Mouse (Mus musculus) T-helper 2 cell (primary cell): ENCODE data around the gene Hnrnpr.

ENCODE experiments used
- in situ Hi-C: fragments of 300-600 bp; cut with MboI, MseI; formaldehyde crosslinking; loops from one replicate; pipeline ENCODE4 v1.15.1; 2025; ENCODE audit warnings: high pct_unique_total_duplicates

Gene Hnrnpr

DNA sequence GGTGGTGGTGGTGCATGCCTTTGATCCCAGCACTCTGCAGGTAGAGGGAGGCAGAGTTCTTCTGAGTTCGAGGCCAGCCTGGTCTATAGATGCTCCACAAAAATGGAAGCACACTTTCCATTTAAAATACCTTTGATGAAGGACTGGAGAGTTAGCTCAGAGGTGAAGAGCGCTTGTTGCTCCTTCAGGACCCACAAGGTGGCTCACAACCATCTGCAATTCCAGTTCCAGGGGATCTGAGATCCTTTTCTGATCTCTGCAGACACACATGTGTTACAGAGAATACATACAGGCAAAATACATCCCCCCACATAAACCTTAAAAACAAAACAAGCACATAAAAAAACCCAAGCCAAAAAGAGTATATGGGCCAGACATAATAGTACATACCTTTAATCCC lies 2.4 kb upstream of the Hnrnpr start:
- in situ Hi-C loops = no loop called here

- in situ Hi-C loops = no loop called here
Observed at GRCm38 (mm10) chr4:136309780-136310179, 962 bp upstream of the Hnrnpr start.

DNA sequence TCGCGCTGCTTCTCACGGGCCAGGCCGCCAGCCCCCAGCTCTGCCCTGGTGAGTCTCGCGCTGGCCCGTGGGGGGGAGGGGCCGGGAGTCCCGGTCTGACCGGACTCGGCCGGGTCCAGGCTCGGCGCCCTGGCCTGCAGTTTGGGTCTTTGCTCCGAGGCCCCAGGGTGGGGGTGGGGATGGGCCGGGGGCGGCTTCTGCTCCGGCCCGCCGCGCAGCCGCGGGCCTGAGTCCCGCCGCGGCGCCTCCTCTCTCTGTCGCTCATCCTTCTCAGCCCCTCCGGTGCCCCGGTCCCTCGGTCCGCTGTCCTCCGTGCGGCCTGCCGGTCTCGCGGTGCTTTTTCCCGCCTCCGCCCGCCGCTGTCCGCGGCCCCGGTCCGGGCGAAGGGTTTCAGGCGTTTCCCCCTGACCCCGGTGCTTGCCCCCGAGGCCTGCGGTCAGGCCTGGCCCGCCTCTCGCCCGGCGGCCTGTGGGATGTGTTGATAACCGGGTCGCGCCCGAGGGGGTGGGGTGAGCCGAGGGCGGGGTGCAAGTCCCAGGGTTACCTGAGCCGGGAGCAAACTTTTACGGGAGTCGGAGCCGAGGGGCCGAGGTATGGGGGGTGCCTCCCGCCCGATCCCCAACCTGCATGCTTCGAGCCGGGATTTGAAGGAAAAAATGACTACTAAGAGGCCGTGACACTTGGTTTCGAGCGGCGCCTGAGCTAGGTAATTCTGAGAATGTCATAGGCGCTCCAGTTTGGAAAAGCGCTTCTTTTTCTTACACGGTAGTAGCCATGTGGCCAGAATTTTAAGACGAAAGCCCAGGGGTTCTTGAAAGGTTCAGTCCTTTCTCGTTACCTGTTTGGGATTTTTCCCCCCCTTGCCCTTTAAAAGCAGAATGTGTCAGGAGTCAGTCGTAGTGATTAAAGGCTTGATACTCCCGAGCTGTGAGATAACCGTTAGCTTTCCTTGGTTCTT lies 579 bp downstream of the Hnrnpr start:
- in situ Hi-C loops = no loop called here

DNA sequence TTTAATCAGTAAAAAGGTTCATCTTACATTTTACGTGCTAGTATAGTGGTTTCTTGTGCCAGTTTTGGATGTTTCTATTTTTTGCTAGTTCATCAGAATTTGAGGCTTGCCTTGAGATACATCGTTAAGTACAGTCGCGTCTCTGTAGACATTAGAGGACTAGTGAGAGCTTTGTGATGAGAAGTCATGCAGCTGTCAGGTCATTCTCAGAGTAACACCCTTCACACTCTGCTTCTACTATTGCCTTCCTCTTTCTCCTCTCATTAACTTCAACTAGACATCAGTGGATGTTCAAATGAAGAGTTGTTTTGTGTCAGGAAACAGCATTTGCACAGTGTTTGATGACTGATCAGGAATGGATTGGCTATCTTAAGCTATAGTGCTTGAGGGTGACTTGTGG lies 1.9 kb downstream of the Hnrnpr start:
- in situ Hi-C loops = no loop called here

DNA sequence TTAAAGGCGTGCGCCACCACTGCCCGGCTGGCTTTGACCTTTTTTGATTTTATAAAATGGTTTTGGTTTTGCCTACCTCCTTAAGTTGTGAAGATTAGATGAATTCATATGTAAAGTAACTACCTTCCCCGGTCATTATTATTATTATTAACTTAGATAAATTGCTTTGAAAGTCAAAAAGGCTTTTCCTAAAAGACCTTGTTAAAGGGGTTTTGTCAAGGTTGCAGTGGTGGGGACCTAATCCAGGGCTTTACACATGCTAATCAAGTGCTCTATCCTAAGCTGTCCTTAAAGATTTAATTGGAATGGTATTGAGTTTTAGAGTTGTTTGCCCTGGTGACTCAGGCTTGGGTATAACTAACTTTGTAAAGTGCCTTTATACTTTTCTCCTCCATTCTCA lies 6.9 kb downstream of the Hnrnpr start:
- in situ Hi-C loops = no loop called here

DNA sequence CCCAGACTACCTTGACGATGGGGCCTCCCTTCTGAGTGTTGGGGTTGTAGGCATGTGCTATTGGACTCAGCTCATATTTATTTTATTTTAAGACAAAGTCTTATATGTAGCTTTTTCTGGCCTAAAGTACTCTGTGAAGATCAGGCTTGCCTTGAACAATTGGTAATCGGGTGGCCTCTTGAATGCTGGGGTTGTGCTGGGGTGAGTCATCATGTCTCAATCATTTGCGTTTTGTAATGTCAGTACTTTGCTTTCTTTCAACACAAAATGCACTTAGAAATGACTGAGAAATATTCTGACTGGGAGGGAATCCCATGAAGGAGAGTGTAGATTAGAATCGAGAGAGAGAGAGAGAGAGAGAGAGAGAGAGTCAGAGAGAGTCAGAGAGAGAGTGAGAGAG lies 9.3 kb downstream of the Hnrnpr start:
- in situ Hi-C loops = no loop called here

DNA sequence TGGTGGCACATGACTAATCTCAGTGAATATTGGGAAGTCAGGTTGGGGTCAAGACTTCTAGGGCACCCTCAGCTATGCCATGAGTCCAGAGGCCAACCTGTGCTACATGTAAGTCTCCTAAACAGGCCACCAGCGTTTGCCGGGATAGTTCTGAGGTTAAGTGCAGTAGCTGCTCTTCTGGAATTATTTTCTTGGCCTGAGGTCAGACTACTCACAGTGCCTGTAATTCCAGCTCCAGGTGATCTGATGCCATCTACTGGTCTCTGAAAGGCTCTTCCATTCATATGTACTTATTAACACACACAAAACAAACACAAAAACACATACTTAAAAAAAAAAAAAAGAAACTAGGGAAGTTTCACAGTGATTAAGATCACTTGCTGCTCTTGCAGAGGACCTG lies 13.5 kb downstream of the Hnrnpr start:
- in situ Hi-C loops = no loop called here

DNA sequence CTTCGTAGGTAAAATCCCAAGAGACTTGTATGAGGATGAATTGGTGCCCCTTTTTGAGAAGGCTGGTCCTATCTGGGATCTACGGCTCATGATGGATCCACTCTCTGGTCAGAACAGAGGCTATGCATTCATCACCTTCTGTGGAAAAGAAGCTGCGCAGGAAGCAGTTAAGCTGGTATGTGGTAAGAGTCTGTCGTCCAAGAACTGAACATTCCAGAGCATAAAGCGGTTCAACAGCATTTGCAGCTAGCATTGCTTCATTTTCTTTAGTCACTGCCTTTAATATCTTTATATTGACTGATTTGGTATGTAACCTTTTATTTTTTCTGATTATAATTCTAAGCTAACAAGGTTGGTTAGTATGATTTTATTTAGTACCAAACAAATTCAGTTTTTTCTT lies 16.5 kb downstream of the Hnrnpr start:
- in situ Hi-C loops = no loop called here

- in situ Hi-C loops = no loop called here
Observed at GRCm38 (mm10) chr4:136328115-136328514, 17.4 kb downstream of the Hnrnpr start.

GRCm38 (mm10) chr4:136331709-136332108 lies 21.0 kb downstream of the Hnrnpr start:
- in situ Hi-C loops = no loop called here

- in situ Hi-C loops = no loop called here
Observed at GRCm38 (mm10) chr4:136333191-136333590, 22.4 kb downstream of the Hnrnpr start.

DNA sequence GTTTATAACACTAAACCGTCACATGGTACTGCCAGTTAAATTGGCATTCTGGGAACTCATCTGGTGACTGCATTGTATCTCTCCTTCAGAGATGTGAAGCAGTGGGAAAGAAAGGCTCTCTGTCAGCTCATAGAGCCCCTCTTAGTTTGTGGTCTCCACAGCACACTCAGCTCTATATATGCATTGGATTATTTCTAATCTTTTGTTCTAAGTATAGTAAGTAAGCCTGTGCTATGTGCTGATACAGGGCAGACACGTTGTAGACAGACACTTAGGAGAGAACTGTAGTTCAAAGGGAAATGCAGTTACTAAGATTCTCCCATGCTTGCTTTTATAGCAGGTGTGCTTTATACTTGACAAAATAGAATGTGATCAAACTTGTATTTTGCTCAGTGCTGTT lies 24.3 kb downstream of the Hnrnpr start:
- in situ Hi-C loops = no loop called here

DNA sequence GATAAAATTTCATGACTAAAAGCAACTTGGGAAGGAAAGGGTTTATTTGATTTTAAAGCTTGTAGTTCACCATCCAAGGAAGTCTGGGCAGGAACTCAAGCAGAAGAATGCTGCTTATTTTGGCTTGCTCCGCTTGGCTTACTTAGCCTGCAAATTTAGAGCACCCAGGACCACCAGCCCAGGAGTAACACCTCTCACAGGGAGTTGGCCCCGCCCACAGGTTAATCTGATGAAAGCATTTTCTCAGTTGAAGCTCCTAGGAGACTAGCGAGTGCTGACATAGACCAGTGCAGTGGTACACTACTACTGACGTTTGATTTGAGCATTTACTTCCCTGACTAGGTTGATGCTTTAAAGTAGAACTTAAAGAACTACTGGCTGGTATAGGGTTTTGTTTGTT lies 26.4 kb downstream of the Hnrnpr start:
- in situ Hi-C loops = no loop called here

- in situ Hi-C loops = no loop called here
Observed at GRCm38 (mm10) chr4:136349616-136350015, 38.9 kb downstream of the Hnrnpr start.

GRCm38 (mm10) chr4:136357026-136357425 lies 46.3 kb downstream of the Hnrnpr start:
- in situ Hi-C loops = no loop called here

DNA sequence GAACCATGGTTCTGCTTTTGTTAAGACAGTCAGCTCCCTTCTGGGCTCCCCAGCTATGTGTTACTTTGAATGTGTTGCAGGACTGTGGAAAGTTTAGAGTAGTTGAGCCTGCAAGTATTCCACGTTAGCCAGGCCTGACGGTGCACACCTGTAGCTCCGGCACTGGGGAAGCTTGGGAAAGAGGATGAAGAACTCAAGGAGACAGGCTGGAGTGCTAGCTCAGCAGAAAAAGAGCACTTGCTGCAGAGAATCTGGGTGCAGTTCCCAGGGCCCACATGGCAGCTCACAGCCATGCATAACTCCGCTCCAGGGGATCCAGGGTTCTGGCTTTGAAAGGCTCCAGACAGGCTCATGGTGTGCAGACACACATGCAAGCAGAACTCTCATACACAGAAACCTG lies 46.7 kb downstream of the Hnrnpr start:
- in situ Hi-C loops = no loop called here

GRCm38 (mm10) chr4:136367856-136368255 lies 57.1 kb downstream of the Hnrnpr start:
- in situ Hi-C loops = no loop called here

DNA sequence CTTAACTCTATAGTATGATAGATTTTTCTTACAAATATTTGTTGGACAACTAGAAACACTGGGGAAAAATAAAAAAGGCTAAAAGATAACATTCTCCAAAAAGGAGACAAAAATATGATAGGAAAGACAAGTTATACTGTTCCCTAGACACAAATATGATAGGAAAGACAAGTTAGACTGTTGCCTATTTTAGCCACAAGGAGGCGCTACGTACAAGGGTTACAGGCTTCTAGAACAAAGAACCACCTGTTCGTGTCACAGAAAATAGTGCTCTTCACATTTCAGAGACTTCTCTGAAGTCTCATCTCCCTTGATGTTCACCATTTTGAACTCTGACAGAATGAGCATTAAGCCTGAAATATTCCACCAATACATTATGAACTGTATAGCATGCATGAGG lies 59.0 kb downstream of the Hnrnpr start:
- in situ Hi-C loops = no loop called here

- in situ Hi-C loops = no loop called here
Observed at GRCm38 (mm10) chr4:136373494-136374181, 62.9 kb downstream of the Hnrnpr start.

- in situ Hi-C loops = loop anchor here (25.0 kb wide), 1 partner anchor 885 kb away; no protein-coding TSS in a partner anchor
Observed at GRCm38 (mm10) chr4:136377001-136377400, 66.3 kb downstream of the Hnrnpr start.

DNA sequence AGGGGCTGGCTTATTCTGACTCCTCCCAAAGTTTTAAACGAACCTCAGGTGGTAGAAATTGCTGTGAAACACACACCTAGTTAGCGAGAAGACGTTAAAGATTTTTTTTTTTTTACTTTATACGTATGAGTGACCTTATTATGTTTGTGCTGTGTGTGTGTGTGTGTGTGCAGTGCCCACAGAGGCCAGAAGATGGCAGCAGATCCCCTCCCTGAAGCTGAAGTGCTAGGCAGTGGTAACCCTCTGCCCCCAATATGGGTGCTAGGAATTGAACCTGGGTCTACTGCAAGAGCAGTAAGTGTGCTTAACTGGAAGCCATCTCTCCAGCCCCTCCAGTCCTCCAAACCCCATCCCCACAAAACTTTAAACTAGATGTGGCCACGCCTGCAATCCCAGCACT lies 72.3 kb downstream of the Hnrnpr start:
- in situ Hi-C loops = loop anchor here (25.0 kb wide), 1 partner anchor 879 kb away; no protein-coding TSS in a partner anchor

DNA sequence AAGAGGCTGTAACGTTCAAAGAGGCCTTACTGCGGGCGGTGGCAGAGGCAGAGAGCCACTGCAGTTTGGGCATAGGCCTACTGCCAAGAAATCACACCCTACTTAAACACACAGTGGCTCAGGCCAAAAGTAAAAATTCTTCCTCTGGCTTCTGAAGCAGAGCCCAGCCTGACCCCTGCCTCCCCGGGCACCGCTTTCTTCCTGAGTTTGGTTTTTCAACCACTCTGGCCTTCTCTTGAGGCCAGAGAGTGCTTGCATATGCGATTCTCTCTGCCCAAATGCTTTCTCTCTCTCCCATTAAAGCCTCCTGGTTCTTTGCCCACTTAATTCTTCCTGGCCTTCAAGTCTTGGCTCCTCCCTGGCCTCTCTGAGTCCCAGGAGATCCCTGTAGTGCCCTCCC lies 73.1 kb downstream of the Hnrnpr start:
- in situ Hi-C loops = loop anchor here (25.0 kb wide), 1 partner anchor 878 kb away; no protein-coding TSS in a partner anchor

DNA sequence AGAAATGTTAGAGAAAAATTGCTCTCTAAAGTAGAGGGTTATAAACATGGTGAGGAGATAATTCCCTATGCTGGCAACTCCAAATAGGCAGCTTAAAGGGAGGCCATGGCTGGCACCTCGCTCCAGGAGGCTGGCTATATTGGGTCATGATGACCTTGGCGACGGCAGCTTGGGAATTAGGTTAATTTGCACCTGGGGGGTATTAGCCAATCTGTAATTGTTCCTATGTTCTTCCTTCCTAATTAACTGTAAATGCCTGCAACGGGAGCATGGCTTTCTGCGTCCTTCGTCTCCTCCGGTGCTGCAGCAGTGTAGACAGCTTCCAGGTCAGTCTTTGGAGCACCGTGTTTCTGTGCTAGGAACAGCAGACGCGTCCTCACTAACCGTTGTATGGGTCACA lies 76.5 kb downstream of the Hnrnpr start:
- in situ Hi-C loops = loop anchor here (25.0 kb wide), 1 partner anchor 875 kb away; no protein-coding TSS in a partner anchor
